11 mouse cellular contexts compared by ENCODE assay signal in the genomic region with DNA sequence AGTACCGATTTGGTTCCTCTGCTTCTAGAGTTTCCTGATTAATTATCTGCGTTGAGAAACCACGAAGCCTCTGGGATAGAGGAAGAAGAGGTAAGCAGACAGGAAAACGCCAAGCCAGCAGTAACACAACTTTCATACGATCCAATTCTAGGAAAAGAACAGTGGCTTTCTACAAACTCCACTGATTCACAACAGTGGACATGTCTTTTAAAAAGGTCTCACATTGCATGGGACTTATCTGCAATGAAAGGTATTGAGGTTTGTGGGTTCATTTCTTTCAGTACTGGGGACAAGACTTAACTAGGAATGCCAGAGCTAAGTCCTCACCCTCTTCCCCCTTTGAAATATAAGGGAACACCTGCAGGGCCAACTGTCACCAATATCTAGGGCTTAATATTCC. TPM values are rescaled to one million over a fixed set of nuclear protein-coding genes. Genes with fewer than 3 reads are reported as not detected.
DNase-seq lines count a peak whose midpoint lies in the region; ATAC-seq and TF ChIP-seq lines count a peak whose summit lies in the region.
"Had no signal": no experiment of that assay in that cellular context is flagged by ENCODE, and none has a peak within 500 bp of the region (broad histone marks: within the 10 kb centered on the region; RNA-seq: fewer than 3 reads in every experiment).

No protein-coding gene starts in this region.

- H3K4me2 ChIP-seq in heart, postnatal 0 days (ENCODE audit: low read depth, low read length): peak overlapping the region; percentile 94
- H3K4me2 ChIP-seq in hindbrain, embryonic 16.5 days (ENCODE audit: low read length): peak overlapping the region; percentile 81
- peak overlapping the region; percentile 62 for H3K4me2 ChIP-seq in midbrain, embryonic 14.5 days (ENCODE audit: low read length)

- no peaks in the 10 kb centered on the region for H3K27me3 ChIP-seq in heart, postnatal 0 days (ENCODE audit: control insufficient read depth, insufficient read depth, low read length)
- H3K27me3 ChIP-seq in hindbrain, embryonic 16.5 days (replicated peaks; ENCODE audit: control insufficient read depth, insufficient read depth, low read length): no peaks in the 10 kb centered on the region
- H3K27me3 ChIP-seq in midbrain, embryonic 14.5 days (ENCODE audit: control insufficient read depth, insufficient read depth, low read length): no peaks in the 10 kb centered on the region

- H3K9ac ChIP-seq in heart, postnatal 0 days (replicated peaks; ENCODE audit: low read depth, low read length): no peak overlapping the region; the same call in 1 of the 2 replicates
- peak overlapping the region; percentile 88 for H3K9ac ChIP-seq in hindbrain, embryonic 16.5 days (ENCODE audit: low read depth, low read length)
- peak overlapping the region; percentile 73; the same call in 1 of the 2 replicates for H3K9ac ChIP-seq in midbrain, embryonic 14.5 days (replicated peaks; ENCODE audit: low read length)

- WGBS in heart, postnatal 0 days: 76% methylated on average over 5 of the region's 5 CpGs
- WGBS in hindbrain, embryonic 16.5 days: 83% methylated on average over 5 of the region's 5 CpGs
- 89% methylated on average over 5 of the region's 5 CpGs for WGBS in midbrain, embryonic 14.5 days

- no peak for ATAC-seq in heart, postnatal 0 days (ENCODE audit: insufficient read depth, low read depth)
- no peak for ATAC-seq in hindbrain, embryonic 16.5 days
- ATAC-seq in midbrain, embryonic 14.5 days (ENCODE audit: low FRiP score, low TSS enrichment): no peak

- H3K27ac ChIP-seq in heart, postnatal 0 days (ENCODE audit: low read depth): no peak overlapping the region
- H3K27ac ChIP-seq in bone marrow macrophage, adult 2 months (ENCODE audit: insufficient read depth, low read depth, low read length): no peak overlapping the region
- H3K27ac ChIP-seq in hindbrain, embryonic 16.5 days (ENCODE audit: low read depth, low read length): no peak overlapping the region
- H3K27ac ChIP-seq in midbrain, embryonic 14.5 days (replicated peaks; ENCODE audit: low read depth, low read length): no peak overlapping the region

- 0 out of 2 replicates have a peak, but pooled peaks cover 19% of the 10 kb centered on the region for H3K36me3 ChIP-seq in heart, postnatal 0 days (replicated peaks; ENCODE audit: control insufficient read depth, insufficient read depth, low read length)
- peaks cover 12% of the 10 kb centered on the region for H3K36me3 ChIP-seq in hindbrain, embryonic 16.5 days (ENCODE audit: control insufficient read depth, insufficient read depth, low read length)
- peaks cover 30% of the 10 kb centered on the region for H3K36me3 ChIP-seq in midbrain, embryonic 14.5 days (ENCODE audit: control insufficient read depth, insufficient read depth, low read length)

- H3K9me3 ChIP-seq in heart, postnatal 0 days (replicated peaks; ENCODE audit: control insufficient read depth, low read length): no peaks in the 10 kb centered on the region
- no peaks in the 10 kb centered on the region for H3K9me3 ChIP-seq in hindbrain, embryonic 16.5 days (ENCODE audit: control insufficient read depth, low read length)
- no peaks in the 10 kb centered on the region for H3K9me3 ChIP-seq in midbrain, embryonic 14.5 days (ENCODE audit: control insufficient read depth, low read length)

- no peak for TF ChIP-seq EP300 in heart, postnatal 0 days (IDR thresholded peaks at IDR 0.05; ENCODE audit: low read depth)

- DNase-seq in heart, postnatal 0 days (ENCODE audit: low spot score): no peak
- no peak for DNase-seq in heart, postnatal 4 days
- DNase-seq in midbrain, embryonic 14.5 days: no peak
- no peak for DNase-seq in cerebellum, postnatal 4 days (ENCODE audit: low spot score in 2 of 2)
- no peak for DNase-seq in adrenal gland, postnatal 25 days
- DNase-seq in kidney, postnatal 4 days: no peak

- peak overlapping the region; percentile 83; the same call in 1 of the 2 replicates for H3K4me3 ChIP-seq in heart, postnatal 0 days (ENCODE audit: low read depth, low read length)
- peak overlapping the region; percentile 97 for H3K4me3 ChIP-seq in bone marrow macrophage, adult 2 months (ENCODE audit: insufficient read depth, low read length)
- peak overlapping the region; percentile 75 for H3K4me3 ChIP-seq in hindbrain, embryonic 16.5 days (ENCODE audit: low read length)
- H3K4me3 ChIP-seq in midbrain, embryonic 14.5 days (replicated peaks; ENCODE audit: low read depth, low read length): peak overlapping the region; percentile 59

- TF ChIP-seq POLR2A in bone marrow macrophage, adult 2 months (IDR thresholded peaks at IDR 0.05; ENCODE audit: borderline replicate concordance, low read depth, low read length): no peak

- TF ChIP-seq CTCF in heart, postnatal 0 days (IDR thresholded peaks at IDR 0.05; ENCODE audit: low read depth): no peak
- no peak for TF ChIP-seq CTCF in bone marrow macrophage, adult 2 months (IDR thresholded peaks at IDR 0.05; ENCODE audit: low read depth, low read length)

- peaks cover 4% of the 10 kb centered on the region; the same call in 1 of the 2 replicates for H3K4me1 ChIP-seq in heart, postnatal 0 days (ENCODE audit: control insufficient read depth, insufficient read depth)
- peaks cover 5% of the 10 kb centered on the region for H3K4me1 ChIP-seq in bone marrow macrophage, adult 2 months (ENCODE audit: control insufficient read depth, insufficient read depth, low read length)
- H3K4me1 ChIP-seq in hindbrain, embryonic 16.5 days (ENCODE audit: control insufficient read depth, insufficient read depth, low read depth, low read length): peaks cover 8% of the 10 kb centered on the region
- peaks cover 6% of the 10 kb centered on the region; the same call in 1 of the 2 replicates for H3K4me1 ChIP-seq in midbrain, embryonic 14.5 days (ENCODE audit: control insufficient read depth, insufficient read depth, low read length)

RNA-seq across cellular contexts. Expression of a gene that starts 1.0 kb away (rescaled TPM):
- total RNA-seq in heart, postnatal 0 days (2014; rRNA removed; ENCODE audit: low replicate concordance): 141 and 177 TPM in 2 replicates
- 166 and 176 TPM in 2 replicates for polyA plus RNA-seq in heart, postnatal 0 days (2015; fragmentation: Nextera tagmentation; extraction: Ambion mirVana)
- 10 to 100 TPM; 46.0 to 53.7 TPM for total RNA-seq in heart, postnatal 4 days (2021)
- polyA plus RNA-seq in bone marrow macrophage, adult 2 months (2012; ENCODE audit: insufficient read depth, insufficient read length, missing spikeins): 114 and 133 TPM in 2 replicates
- 174 and 195 TPM in 2 replicates for polyA plus RNA-seq in hindbrain, embryonic 16.5 days (2015; fragmentation: Nextera tagmentation; extraction: Ambion mirVana)
- polyA plus RNA-seq in midbrain, embryonic 14.5 days (2014; fragmentation: Nextera tagmentation; extraction: Ambion mirVana): 163 and 183 TPM in 2 replicates
- 136 and 139 TPM in 2 replicates for total RNA-seq in adrenal gland, postnatal 25 days (2021)

RNA-seq across cellular contexts. Expression of a gene that starts 1.6 kb away (rescaled TPM):
- total RNA-seq in heart, postnatal 0 days (2014; rRNA removed; ENCODE audit: low replicate concordance): 7.1 and 7.7 TPM in 2 replicates
- polyA plus RNA-seq in heart, postnatal 0 days (2015; fragmentation: Nextera tagmentation; extraction: Ambion mirVana): 5.2 and 5.5 TPM in 2 replicates
- 1 to 10 TPM; 7.0 to 7.2 TPM for total RNA-seq in heart, postnatal 4 days (2021)
- polyA plus RNA-seq in bone marrow macrophage, adult 2 months (2012; ENCODE audit: insufficient read depth, insufficient read length, missing spikeins): 5.5 and 7.5 TPM in 2 replicates
- polyA plus RNA-seq in hindbrain, embryonic 16.5 days (2015; fragmentation: Nextera tagmentation; extraction: Ambion mirVana): 30.1 and 31.6 TPM in 2 replicates
- 19.2 and 19.6 TPM in 2 replicates for polyA plus RNA-seq in midbrain, embryonic 14.5 days (2014; fragmentation: Nextera tagmentation; extraction: Ambion mirVana)
- 26.4 and 32.1 TPM in 2 replicates for total RNA-seq in adrenal gland, postnatal 25 days (2021)

RNA-seq across cellular contexts. Expression of a gene that starts 7.5 kb away (rescaled TPM):
- 24.6 and 74.6 TPM in 2 replicates for total RNA-seq in heart, postnatal 0 days (2014; rRNA removed; ENCODE audit: low replicate concordance)
- polyA plus RNA-seq in heart, postnatal 0 days (2015; fragmentation: Nextera tagmentation; extraction: Ambion mirVana): 5.4 and 5.7 TPM in 2 replicates
- total RNA-seq in heart, postnatal 4 days (2021): 10 to 100 TPM; 33.5 to 40.7 TPM
- 4.2 and 4.6 TPM in 2 replicates for polyA plus RNA-seq in bone marrow macrophage, adult 2 months (2012; ENCODE audit: insufficient read depth, insufficient read length, missing spikeins)
- polyA plus RNA-seq in hindbrain, embryonic 16.5 days (2015; fragmentation: Nextera tagmentation; extraction: Ambion mirVana): 11.6 and 16.8 TPM in 2 replicates
- polyA plus RNA-seq in midbrain, embryonic 14.5 days (2014; fragmentation: Nextera tagmentation; extraction: Ambion mirVana): 11.8 and 17.2 TPM in 2 replicates
- 28.3 and 29.1 TPM in 2 replicates for total RNA-seq in adrenal gland, postnatal 25 days (2021)

RNA-seq across cellular contexts. Expression of a gene that starts 59.0 kb away (rescaled TPM):
- total RNA-seq in heart, postnatal 0 days (2014; rRNA removed; ENCODE audit: low replicate concordance): not detected in 2 replicates
- polyA plus RNA-seq in heart, postnatal 0 days (2015; fragmentation: Nextera tagmentation; extraction: Ambion mirVana): not detected in 2 replicates
- not detected for total RNA-seq in heart, postnatal 4 days (2021)
- polyA plus RNA-seq in bone marrow macrophage, adult 2 months (2012; ENCODE audit: insufficient read depth, insufficient read length, missing spikeins): not detected in 2 replicates
- polyA plus RNA-seq in hindbrain, embryonic 16.5 days (2015; fragmentation: Nextera tagmentation; extraction: Ambion mirVana): not detected in 2 replicates
- polyA plus RNA-seq in midbrain, embryonic 14.5 days (2014; fragmentation: Nextera tagmentation; extraction: Ambion mirVana): not detected in 2 replicates
- not detected in 2 replicates for total RNA-seq in adrenal gland, postnatal 25 days (2021)
- total RNA-seq: common myeloid progenitor, adult 5-6 weeks; left cerebral cortex, postnatal 36 days had no signal
- polyA plus RNA-seq: spleen, adult 2 months had no signal
